ENCODE assay signal across 18 mouse cellular contexts in genomic region chr16:34325869-34326268, GRCm38 (mm10).
DNase-seq lines count a peak whose midpoint lies in the region; TF ChIP-seq lines count a peak whose summit lies in the region.
"Had no signal": no experiment of that assay in that cellular context is flagged by ENCODE, and none has a peak within 500 bp of the region (broad histone marks: within the 10 kb centered on the region; RNA-seq: fewer than 3 reads in every experiment).

No protein-coding gene starts in this region.

- H3K4me1 ChIP-seq in kidney, adult 2 months (ENCODE audit: control insufficient read depth, insufficient read depth, low read length) = peaks cover 23% of the 10 kb centered on the region

- WGBS in kidney, adult 2 months = 40% methylated on average over 3 of the region's 3 CpGs

- peak overlapping the region; percentile 69 for H3K27ac ChIP-seq in kidney, adult 2 months (ENCODE audit: insufficient read depth, low read depth, low read length)
- H3K27ac ChIP-seq in layer of hippocampus, adult 2 months = peak overlapping the region; percentile 36
- H3K27ac ChIP-seq: embryonic facial prominence, embryonic 10.5 days; forebrain, embryonic 13.5 days; heart, embryonic 15.5 days; hindbrain, embryonic 10.5 days; hindbrain, embryonic 14.5 days had no signal

- DNase-seq in kidney, adult 2 months = peak; percentile 79
- no peak for DNase-seq in kidney, postnatal 10 days
- DNase-seq in layer of hippocampus, adult 2 months (ENCODE audit: low spot score in 2 of 2) = no peak
- no peak for DNase-seq in layer of hippocampus, adult 8-10 months (ENCODE audit: low spot score in 2 of 2)
- DNase-seq in lung, postnatal 25 days (ENCODE audit: low spot score) = peak; percentile 24
- DNase-seq in lung, postnatal 10 days = no peak
- DNase-seq: adrenal gland, adult 8-10 months; adrenal gland, postnatal 36 days; cerebellum, adult 2 months; forebrain, postnatal 0 days; gastrocnemius, postnatal 36 days; heart, adult 18-20 months; heart, postnatal 14 days had no signal

- no peak overlapping the region for H3K4me3 ChIP-seq in kidney, adult 2 months (ENCODE audit: insufficient read depth, low read depth, low read length)
- no peak overlapping the region for H3K4me3 ChIP-seq in layer of hippocampus, adult 2 months
- H3K4me3 ChIP-seq: embryonic facial prominence, embryonic 10.5 days; forebrain, embryonic 13.5 days; heart, embryonic 15.5 days; hindbrain, embryonic 10.5 days had no signal

- H3K27me3 ChIP-seq in kidney, adult 2 months (replicated peaks; ENCODE audit: control insufficient read depth, insufficient read depth, low read length) = no peaks in the 10 kb centered on the region
- H3K27me3 ChIP-seq: forebrain, embryonic 13.5 days; heart, embryonic 15.5 days had no signal

- H3K36me3 ChIP-seq in kidney, adult 2 months (ENCODE audit: control insufficient read depth, insufficient read depth, low read length) = no peaks in the 10 kb centered on the region
- H3K36me3 ChIP-seq: heart, embryonic 15.5 days had no signal

- no peak for TF ChIP-seq POLR2A in kidney, adult 2 months (IDR thresholded peaks at IDR 0.05; ENCODE audit: low read depth, low read length)

- TF ChIP-seq CTCF in kidney, adult 2 months (conservative IDR thresholded peaks at IDR 0.05; ENCODE audit: insufficient read depth, insufficient read length, low read depth, low read length) = no peak
- TF ChIP-seq CTCF in layer of hippocampus, adult 2 months (conservative IDR thresholded peaks at IDR 0.05) = no peak

Comparison
In these comparisons a context has a peak if more than half of its experiments do, and no peak if none do; other contexts are left out.
1. DNase-seq: peak in kidney, adult 2 months (single experiment) and lung, postnatal 25 days (single experiment); none in kidney, postnatal 10 days (single experiment), layer of hippocampus, adult 2 months (0 of 2), layer of hippocampus, adult 8-10 months (0 of 2) and lung, postnatal 10 days (single experiment).